Mouse (Mus musculus): ENCODE results near the gene Bahd1. TPM values are rescaled to one million over a fixed set of nuclear protein-coding genes. Genes with fewer than 3 reads are reported as not detected.

Gene Bahd1
- total and polyA plus RNA-seq, 2 experiments: 2.3 to 6.3 TPM

DNA sequence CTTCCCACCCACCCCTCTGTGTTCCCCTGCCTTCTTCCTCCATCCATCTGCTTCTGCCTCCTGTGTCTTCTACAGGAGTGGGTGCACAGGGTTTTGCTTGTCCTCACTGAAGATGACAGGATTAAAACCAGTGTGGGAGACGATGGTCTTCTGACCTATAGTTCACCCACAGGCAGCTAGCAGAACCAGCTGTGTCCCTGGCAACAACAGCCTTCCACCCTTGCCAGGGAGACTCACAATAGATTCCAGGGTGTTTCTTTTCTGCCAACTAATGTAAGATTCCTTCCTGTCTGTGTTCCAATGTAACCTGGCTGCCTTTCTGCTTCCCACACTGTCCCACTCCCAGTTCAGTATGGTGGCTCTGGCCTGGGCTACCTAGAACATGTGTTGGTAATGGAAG, 29.1 kb upstream of the Bahd1 start:
- Histone ChIP-seq H3K36me3 (ENCODE audit: control insufficient read depth, insufficient read depth, low read length) (peaks cover 18% of the 10 kb centered on the region), H3K9ac (ENCODE audit: low read depth, low read length) (no peak overlapping the region), H3K79me2 (ENCODE audit: control insufficient read depth, insufficient read depth, low read length) (peaks cover 3% of the 10 kb centered on the region; the same call in 1 of the 2 replicates), H3K27ac (replicated peaks; ENCODE audit: insufficient read depth, low read depth, low read length) (no peak overlapping the region), H3K4me1 (ENCODE audit: control insufficient read depth, insufficient read depth, low read length) (no peaks in the 10 kb centered on the region), H3K4me3 (ENCODE audit: insufficient read depth, low read depth, low read length) (no peak overlapping the region), H3K27me3 (ENCODE audit: control insufficient read depth, insufficient read depth, low read length) (no peaks in the 10 kb centered on the region)
- TF ChIP-seq POLR2A (IDR thresholded peaks at IDR 0.05; ENCODE audit: extremely low read depth, insufficient read depth, low read length) (no peak), CTCF (IDR thresholded peaks at IDR 0.05; ENCODE audit: low read depth, low read length) (no peak)
- DNase-seq (ENCODE audit: extremely low read depth, low read depth, low spot score): no peak
- 78% methylated on average over 1 of the region's 1 CpGs for WGBS

DNA sequence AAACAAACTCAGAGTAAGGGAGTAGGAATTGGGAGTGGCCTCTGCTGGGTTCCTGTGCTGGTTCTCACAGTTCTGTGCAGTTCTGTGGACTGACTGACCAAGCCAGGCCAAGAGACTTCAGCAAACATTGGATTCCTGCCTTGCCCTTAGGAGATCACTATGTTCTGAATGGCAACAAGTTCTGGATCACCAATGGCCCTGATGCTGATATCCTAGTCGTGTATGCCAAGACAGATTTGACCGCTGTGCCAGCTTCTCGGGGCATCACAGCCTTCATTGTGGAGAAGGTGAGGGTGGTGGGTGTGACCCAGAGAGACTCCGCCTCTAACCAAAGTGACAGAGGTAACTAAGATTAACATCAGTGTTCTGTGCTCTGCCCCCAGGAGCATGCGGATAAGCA, 27.2 kb upstream of the Bahd1 start:
- no peak for TF ChIP-seq POLR2A (IDR thresholded peaks at IDR 0.05; ENCODE audit: extremely low read depth, insufficient read depth, low read length)
- TF ChIP-seq CTCF (IDR thresholded peaks at IDR 0.05; ENCODE audit: low read depth, low read length): no peak
- Histone ChIP-seq H3K79me2 (ENCODE audit: control insufficient read depth, insufficient read depth, low read length) (no peaks in the 10 kb centered on the region), H3K4me1 (ENCODE audit: control insufficient read depth, insufficient read depth, low read length) (no peaks in the 10 kb centered on the region), H3K27ac (replicated peaks; ENCODE audit: insufficient read depth, low read depth, low read length) (no peak overlapping the region), H3K9ac (ENCODE audit: low read depth, low read length) (no peak overlapping the region), H3K4me3 (ENCODE audit: insufficient read depth, low read depth, low read length) (no peak overlapping the region), H3K27me3 (ENCODE audit: control insufficient read depth, insufficient read depth, low read length) (no peaks in the 10 kb centered on the region), H3K36me3 (ENCODE audit: control insufficient read depth, insufficient read depth, low read length) (peaks cover 24% of the 10 kb centered on the region)
- peak; percentile 24 for DNase-seq (ENCODE audit: extremely low read depth, low read depth, low spot score)
- 79% methylated on average over 5 of the region's 5 CpGs for WGBS

GRCm38 (mm10) chr2:118873890-118874430, 26.2 kb upstream of the Bahd1 start:
- H3K4me3 ChIP-seq (ENCODE audit: insufficient read depth, low read depth, low read length): no peak overlapping the region
- no peak overlapping the region for H3K27ac ChIP-seq (replicated peaks; ENCODE audit: insufficient read depth, low read depth, low read length)
- H3K27me3 ChIP-seq (ENCODE audit: control insufficient read depth, insufficient read depth, low read length): no peaks in the 10 kb centered on the region
- no peak for TF ChIP-seq POLR2A (IDR thresholded peaks at IDR 0.05; ENCODE audit: extremely low read depth, insufficient read depth, low read length)
- no peak for TF ChIP-seq CTCF (IDR thresholded peaks at IDR 0.05; ENCODE audit: low read depth, low read length)
- H3K79me2 ChIP-seq (ENCODE audit: control insufficient read depth, insufficient read depth, low read length): no peaks in the 10 kb centered on the region
- H3K36me3 ChIP-seq (ENCODE audit: control insufficient read depth, insufficient read depth, low read length): peaks cover 24% of the 10 kb centered on the region
- no peaks in the 10 kb centered on the region for H3K4me1 ChIP-seq (ENCODE audit: control insufficient read depth, insufficient read depth, low read length)
- H3K9ac ChIP-seq (ENCODE audit: low read depth, low read length): no peak overlapping the region
- no peak for DNase-seq (ENCODE audit: extremely low read depth, low read depth, low spot score)
- WGBS: 72% methylated on average over 6 of the region's 6 CpGs

DNA sequence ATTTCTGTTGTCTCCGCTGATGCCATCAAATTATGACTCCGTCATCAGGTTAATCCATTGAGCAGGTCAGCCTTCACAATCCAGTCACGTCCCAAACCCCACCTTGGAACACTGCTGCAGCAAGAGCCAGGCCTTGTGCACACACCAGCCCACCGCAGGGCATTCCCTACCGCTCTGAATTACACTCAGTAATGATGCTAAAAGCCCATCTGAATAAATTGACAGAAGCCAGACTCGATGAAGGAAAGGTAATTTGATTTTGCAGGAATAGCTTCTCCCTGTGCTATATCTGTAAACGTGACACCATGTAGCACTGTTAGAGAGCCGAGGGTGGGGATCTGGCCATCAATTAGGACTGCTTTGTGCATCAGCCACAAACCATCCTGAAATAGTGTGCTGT, 24.9 kb upstream of the Bahd1 start:
- H3K4me3 ChIP-seq (ENCODE audit: insufficient read depth, low read depth, low read length): no peak overlapping the region
- no peaks in the 10 kb centered on the region for H3K27me3 ChIP-seq (ENCODE audit: control insufficient read depth, insufficient read depth, low read length)
- H3K4me1 ChIP-seq (ENCODE audit: control insufficient read depth, insufficient read depth, low read length): no peaks in the 10 kb centered on the region
- no peak overlapping the region for H3K9ac ChIP-seq (ENCODE audit: low read depth, low read length)
- peaks cover 24% of the 10 kb centered on the region for H3K36me3 ChIP-seq (ENCODE audit: control insufficient read depth, insufficient read depth, low read length)
- no peak for TF ChIP-seq CTCF (IDR thresholded peaks at IDR 0.05; ENCODE audit: low read depth, low read length)
- no peaks in the 10 kb centered on the region for H3K79me2 ChIP-seq (ENCODE audit: control insufficient read depth, insufficient read depth, low read length)
- 97% methylated on average over 8 of the region's 8 CpGs for WGBS
- no peak overlapping the region for H3K27ac ChIP-seq (replicated peaks; ENCODE audit: insufficient read depth, low read depth, low read length)
- no peak for DNase-seq (ENCODE audit: extremely low read depth, low read depth, low spot score)

DNA sequence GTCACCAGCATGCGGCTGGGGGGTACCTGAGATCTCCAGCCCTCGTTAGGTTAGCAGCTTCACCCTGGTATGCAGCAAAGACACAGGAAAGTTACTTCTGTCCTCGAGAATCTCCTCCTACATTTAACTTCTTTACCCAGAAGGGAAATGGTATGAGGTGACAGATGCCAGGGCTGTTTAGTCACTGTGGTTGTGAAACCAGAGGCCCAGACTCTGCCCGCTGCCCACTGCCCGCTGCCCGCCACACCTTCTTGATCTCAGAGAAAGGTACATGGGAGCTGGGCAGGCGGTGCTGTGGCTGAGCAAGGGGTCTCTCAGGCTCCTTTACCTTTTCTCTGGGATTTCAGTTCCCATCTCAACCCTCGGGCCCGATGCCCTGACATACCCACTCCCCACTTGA, 23.7 kb upstream of the Bahd1 start:
- no peak for TF ChIP-seq CTCF (IDR thresholded peaks at IDR 0.05; ENCODE audit: low read depth, low read length)
- TF ChIP-seq POLR2A (IDR thresholded peaks at IDR 0.05; ENCODE audit: extremely low read depth, insufficient read depth, low read length): no peak
- 98% methylated on average over 9 of the region's 9 CpGs for WGBS
- H3K27ac ChIP-seq (replicated peaks; ENCODE audit: insufficient read depth, low read depth, low read length): no peak overlapping the region
- peaks cover 20% of the 10 kb centered on the region for H3K36me3 ChIP-seq (ENCODE audit: control insufficient read depth, insufficient read depth, low read length)
- no peak overlapping the region for H3K4me3 ChIP-seq (ENCODE audit: insufficient read depth, low read depth, low read length)
- H3K4me1 ChIP-seq (ENCODE audit: control insufficient read depth, insufficient read depth, low read length): no peaks in the 10 kb centered on the region
- no peak for DNase-seq (ENCODE audit: extremely low read depth, low read depth, low spot score)
- H3K9ac ChIP-seq (ENCODE audit: low read depth, low read length): no peak overlapping the region
- no peaks in the 10 kb centered on the region for H3K27me3 ChIP-seq (ENCODE audit: control insufficient read depth, insufficient read depth, low read length)
- no peaks in the 10 kb centered on the region for H3K79me2 ChIP-seq (ENCODE audit: control insufficient read depth, insufficient read depth, low read length)

- Histone ChIP-seq H3K27me3 (ENCODE audit: control insufficient read depth, insufficient read depth, low read length) (no peaks in the 10 kb centered on the region), H3K4me3 (ENCODE audit: insufficient read depth, low read depth, low read length) (no peak overlapping the region), H3K79me2 (ENCODE audit: control insufficient read depth, insufficient read depth, low read length) (no peaks in the 10 kb centered on the region), H3K9ac (ENCODE audit: low read depth, low read length) (no peak overlapping the region), H3K27ac (replicated peaks; ENCODE audit: insufficient read depth, low read depth, low read length) (no peak overlapping the region), H3K4me1 (ENCODE audit: control insufficient read depth, insufficient read depth, low read length) (peaks cover 2% of the 10 kb centered on the region; the same call in 1 of the 2 replicates), H3K36me3 (ENCODE audit: control insufficient read depth, insufficient read depth, low read length) (peaks cover 6% of the 10 kb centered on the region)
- no peak for TF ChIP-seq CTCF (IDR thresholded peaks at IDR 0.05; ENCODE audit: low read depth, low read length)
- TF ChIP-seq POLR2A (IDR thresholded peaks at IDR 0.05; ENCODE audit: extremely low read depth, insufficient read depth, low read length): no peak
- WGBS: 56% methylated on average over 4 of the region's 4 CpGs
- DNase-seq (ENCODE audit: extremely low read depth, low read depth, low spot score): no peak
These were observed 19.2 kb upstream of the Bahd1 start for GRCm38 (mm10) chr2:118881019-118881418.
